Mouse (Mus musculus) liver, embryonic 14.5 days (tissue): ENCODE measurements around the gene Ppp2r1a.

Experiments
- CTCF ChIP-seq: IDR thresholded peaks from 2 replicates; pipeline ENCODE4 v1.5.1; 2016; ENCODE audit warnings: antibody characterized with exemption, low read depth, control low read depth
- EP300 ChIP-seq: IDR thresholded peaks from 2 replicates; pipeline ENCODE4 v1.6.1; 2016; ENCODE audit warnings: antibody characterized with exemption, low read depth

DNA sequence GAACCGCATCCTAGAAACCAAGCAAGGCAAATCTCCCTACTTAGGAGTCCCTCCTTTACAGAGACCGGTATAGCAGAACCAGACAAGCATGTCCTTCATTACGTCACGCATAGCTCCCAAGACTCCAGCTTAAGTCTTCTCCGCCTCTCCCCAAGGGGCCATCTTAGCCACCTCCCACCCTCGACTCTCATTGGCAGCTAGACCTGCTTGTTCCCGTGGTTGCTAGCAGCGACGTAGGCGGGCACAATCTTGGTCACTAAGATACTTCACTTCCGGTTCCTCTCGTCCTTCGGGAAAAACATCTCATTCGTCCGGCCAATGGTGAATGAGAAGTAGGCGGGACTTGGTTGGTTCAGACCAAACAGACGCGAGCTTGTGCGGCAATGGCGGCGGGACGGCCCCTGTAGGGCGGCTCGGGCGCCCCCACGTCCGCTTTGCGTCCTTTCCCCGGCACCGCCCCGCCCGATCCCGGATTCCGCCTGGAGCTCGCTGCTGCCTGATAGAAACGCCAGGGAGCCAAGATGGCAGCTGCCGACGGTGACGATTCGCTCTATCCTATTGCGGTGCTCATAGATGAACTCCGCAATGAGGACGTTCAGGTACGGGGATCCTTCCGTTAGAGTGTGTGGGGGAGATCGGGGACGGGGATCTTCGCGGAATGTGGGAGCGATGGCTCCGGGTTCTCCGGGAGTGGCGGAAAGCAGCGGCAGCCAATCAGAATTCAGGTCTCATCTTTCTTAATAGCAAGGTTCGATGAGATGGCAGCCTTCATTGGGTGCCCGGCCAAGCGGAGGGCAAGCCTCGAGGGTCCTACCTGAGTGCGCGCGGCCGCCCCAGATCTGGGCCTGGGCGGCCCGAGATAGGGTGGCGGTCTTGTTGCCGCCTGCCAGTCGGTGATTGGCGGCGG lies at the start of gene Ppp2r1a:
- TF ChIP-seq CTCF (0 out of 2 replicates have a peak, but pooled peaks have one; percentile 21), EP300 (peak; percentile 33; the same call in 1 of the 2 replicates)
